Mouse (Mus musculus) T-helper 1 cell (primary cell): ENCODE results near the gene Spata1.
"Not testable (repeated sequence)": the region's sequence is repeated elsewhere in the genome, so short reads cannot be mapped to it uniquely, and the experiment has no call there.

ENCODE experiments used
- in situ Hi-C: fragments of 300-600 bp; cut with MboI, MseI; formaldehyde crosslinking; loops from one replicate; pipeline ENCODE4 v1.15.1; 2025; ENCODE audit warnings: high pct_unique_total_duplicates

Gene Spata1

DNA sequence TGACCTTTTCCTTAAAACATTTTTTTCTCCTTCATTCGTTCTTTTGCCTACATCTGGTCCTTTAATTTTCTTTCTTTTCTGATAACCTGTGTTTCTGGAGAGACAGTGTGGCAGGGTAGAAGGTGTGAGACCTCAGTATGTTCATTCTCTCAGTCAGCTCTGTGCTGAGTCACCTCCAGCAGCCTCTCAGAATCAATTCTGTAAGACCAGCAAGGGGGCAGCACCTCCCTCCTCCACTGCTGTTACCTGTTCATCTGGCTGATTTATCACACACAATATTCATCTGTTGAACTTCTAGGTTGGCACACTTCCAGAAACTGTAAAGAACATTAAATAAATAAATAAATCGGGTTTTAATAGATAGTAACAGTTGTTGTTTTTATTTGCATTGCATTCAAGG, 36.6 kb downstream of the Spata1 start:
- in situ Hi-C loops: no loop called here

DNA sequence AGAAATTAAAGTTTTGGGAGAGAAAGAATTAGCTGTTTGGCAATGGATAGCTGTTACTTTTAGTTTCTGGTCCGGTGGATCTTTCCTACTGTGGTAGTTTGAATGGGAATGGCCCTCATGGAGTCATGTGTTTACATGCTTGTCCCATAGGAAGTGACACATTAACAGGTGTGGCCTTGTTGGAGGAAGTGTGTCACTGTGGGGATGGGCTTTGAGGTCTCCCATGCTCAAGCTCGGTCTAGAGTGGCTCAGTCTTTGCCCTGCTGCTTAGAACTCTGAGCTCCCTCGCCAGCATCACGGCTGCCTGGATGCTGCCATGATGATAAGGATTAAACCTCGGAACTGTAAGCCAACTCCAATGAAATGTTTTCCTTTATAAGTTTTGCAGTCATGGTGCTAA, 48.2 kb downstream of the Spata1 start:
- in situ Hi-C loops: loop anchor here (5.0 to 10.0 kb wide), 2 partner anchors 49 to 487 kb away; partner anchors contain the start of gene Ssx2ip

DNA sequence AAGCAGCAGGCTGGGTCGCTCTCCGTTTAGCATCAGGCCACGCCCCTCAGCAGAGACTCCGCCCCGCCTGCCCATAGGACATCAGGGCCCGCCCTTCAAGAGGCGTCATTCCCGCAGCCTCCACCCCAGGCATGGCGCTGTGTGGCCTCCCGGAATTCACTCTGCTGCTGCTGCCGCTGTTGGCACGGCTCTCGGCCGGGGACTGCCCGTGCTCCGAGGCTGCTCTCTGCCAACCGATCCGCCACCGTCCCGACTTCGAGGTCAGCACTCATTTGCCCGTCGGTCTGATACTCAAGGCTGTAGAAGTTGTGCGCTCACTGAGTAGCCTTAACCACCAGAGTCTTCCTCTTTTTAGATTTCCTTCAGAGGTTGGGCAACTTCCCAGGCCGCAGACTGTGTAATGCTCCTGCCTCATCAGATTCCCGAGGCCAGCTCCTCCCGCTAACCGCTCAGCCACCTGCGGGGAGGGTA, 49.1 kb downstream of the Spata1 start:
- in situ Hi-C loops: loop anchor here (5.0 to 10.0 kb wide), 2 partner anchors 48 to 486 kb away; partner anchors contain the start of gene Ssx2ip

DNA sequence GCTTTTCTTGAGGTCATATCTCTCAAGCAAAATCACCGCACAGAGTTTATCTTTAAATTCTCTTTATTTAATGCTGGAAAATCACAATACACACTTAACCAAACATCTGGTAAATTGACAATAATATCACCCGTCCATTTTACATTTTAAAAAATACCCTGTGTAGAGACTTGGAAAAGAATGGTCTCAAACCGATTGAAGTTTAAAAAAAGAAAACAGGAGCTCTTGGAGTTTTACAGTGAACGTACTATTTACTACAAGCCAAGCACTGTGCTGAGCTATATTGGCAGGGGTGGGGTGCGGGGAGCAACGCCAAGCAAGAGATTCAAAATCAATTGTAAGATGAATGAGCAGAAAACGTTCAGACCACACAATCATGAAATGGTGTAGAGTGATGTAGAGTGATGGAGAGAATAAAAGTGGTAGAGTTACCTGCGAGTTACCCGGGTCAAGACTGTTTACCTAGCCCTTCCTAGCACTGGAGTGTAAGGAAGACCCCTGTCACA, 49.8 kb downstream of the Spata1 start, which contains the start of gene Ctbs:
Gene Ctbs, plus strand, starts transcription at position 51 of the 506 bp plus-strand sequence.
- in situ Hi-C loops: loop anchor here (5.0 to 10.0 kb wide), 2 partner anchors 47 to 485 kb away; partner anchors contain the start of gene Ssx2ip

DNA sequence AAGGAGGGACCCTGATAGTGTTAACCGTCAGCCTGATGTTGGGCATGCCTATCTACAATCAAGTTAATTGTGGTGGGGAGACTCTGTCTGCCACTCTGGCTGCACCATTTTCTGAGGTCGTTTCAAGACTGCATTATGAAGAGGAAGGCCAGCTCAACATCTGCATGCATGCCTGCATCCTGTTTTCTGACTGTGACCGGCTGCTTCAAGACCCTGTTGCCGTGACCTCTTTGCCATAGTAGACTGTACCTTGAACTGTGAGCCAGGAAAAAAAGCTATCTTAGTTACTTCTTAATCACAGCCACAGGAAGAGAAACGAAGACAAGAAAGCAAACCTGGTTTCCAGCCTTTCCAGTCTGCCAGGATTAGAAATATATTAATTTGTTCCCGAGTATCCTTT, 50.6 kb downstream of the Spata1 start:
- in situ Hi-C loops: no loop called here

DNA sequence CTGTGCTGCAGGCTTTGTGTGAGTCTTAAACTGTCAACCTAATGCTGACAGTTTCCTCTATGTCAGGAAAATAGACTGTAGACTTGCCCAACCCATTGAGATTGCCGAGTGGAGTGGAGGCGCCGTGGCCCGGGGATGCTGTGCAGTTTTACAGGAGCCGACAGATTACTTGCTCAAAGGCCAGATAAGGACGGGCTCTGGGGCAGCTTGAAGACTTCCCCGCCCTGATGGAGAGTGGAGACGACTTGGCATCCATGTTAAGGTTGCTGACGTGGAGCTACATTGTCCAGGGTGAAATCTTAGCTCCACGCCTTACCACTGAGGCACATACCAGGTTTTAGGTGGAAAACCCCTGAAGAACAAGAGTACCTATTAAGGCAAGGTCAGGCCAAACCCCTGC, 51.2 kb downstream of the Spata1 start:
- in situ Hi-C loops: no loop called here

DNA sequence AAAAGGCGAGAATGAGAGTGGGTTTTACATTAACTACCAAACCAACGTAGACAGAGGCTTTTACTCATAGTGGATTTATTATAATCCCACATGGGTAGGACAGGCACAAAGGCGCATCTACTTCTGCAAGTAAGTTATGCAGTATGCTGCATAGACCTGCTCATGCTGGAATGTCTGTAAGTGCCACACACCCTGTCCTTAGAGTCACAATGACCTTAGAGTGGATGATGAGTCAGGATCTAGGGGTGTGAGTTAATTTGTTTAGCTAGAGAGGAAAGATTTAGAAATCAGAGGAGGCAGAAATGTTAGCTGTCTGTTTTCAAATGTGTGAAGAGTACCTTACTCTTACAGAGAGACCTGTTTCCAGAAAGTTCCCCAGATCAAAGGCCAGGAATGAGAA, 52.0 kb downstream of the Spata1 start:
- in situ Hi-C loops: no loop called here

DNA sequence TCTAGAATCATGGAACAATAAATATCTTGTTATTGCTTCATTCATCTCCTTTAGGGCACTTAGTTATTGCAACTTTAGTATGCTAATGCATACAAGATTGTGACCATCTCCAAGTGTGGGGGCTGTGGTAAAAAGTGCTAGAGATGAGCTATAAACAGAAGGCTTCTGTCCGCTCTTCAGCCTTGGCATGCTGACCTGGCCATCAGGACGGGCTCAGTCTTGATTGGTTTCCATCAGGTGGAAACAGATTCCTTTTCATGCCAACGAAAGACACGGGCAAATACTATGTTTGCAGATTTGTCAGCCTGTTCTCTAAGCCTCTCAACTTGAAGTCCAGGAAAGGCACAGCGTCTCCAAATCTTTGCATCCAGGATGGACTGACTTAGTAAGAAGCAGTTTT, 52.4 kb downstream of the Spata1 start:
- in situ Hi-C loops: no loop called here

DNA sequence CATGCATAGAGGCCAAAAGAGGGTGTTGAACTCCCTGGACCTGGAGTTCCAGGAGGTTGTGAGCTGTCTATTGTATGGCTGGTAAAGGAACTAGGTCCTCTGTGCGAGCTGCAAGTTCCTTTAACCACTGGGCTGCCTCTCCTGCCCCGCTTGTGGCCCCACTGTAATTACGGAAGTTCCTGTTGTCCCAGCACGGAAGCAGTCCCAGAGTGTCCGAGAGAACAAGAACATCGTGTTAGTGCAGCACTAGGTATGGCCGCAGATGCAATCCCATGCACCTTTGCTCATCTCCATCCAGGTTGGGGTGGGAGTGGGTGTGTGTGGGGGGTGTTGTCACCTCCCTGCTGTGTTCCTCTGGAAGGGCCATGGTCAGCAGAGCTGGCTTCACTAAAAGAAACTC, 54.7 kb downstream of the Spata1 start:
- in situ Hi-C loops: no loop called here

DNA sequence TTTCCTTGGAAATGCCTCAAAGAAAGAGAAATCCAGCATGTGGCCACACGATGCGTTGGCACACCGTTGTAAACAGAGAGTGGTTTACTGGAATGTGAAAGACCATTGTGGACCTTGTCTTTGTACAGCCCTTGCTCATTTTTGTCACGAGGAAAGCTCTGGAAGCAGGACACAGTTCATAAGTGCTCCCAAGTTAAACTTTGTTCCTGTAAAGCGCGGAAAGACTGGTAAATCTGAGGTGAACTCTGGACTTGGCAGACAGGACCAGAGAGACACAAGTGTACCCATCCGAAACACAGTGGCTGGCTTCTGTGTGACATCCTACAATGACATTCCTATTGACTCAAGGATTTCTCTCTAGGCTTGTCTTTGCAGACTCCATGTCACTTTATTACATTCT, 56.2 kb downstream of the Spata1 start:
- in situ Hi-C loops: no loop called here

DNA sequence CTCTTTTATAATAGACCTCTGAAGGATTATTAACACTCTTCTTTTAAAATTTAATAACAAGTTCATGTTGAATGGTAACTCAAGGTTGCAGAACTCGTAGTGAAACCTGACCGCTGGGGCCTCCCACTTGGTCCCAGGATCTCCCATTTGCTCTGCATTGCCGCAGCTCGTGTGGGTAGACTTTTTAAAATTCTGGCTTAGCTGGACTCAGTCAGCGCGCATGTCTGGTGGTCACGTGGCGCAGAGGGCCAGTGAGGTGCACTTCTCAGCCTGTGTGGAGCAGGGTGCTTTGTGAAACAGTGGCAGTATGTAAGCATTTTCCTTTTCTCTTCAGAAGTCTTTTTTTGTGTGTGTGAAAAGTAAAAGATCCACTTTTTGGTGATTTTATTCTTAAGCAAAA, 56.6 kb downstream of the Spata1 start:
- in situ Hi-C loops: no loop called here

DNA sequence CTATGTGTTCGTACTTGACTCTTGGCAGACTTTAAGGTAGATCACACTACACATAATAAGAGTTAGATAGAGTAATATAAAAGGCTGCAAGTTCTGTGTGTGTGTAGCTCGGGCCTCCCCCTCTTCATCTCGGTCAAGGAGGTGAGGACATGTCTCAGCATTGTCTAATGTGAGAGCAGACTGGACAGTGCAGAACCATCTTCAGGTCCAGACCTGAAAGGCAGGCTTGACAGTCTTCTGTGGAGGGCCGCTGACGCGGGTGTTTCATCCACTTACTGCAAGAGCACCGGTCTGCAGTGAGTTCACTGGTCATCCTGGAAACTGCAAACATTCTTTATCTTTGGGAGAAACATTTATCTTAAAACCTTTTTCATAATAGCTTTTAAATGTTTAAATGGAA, 57.1 kb downstream of the Spata1 start:
- in situ Hi-C loops: no loop called here

DNA sequence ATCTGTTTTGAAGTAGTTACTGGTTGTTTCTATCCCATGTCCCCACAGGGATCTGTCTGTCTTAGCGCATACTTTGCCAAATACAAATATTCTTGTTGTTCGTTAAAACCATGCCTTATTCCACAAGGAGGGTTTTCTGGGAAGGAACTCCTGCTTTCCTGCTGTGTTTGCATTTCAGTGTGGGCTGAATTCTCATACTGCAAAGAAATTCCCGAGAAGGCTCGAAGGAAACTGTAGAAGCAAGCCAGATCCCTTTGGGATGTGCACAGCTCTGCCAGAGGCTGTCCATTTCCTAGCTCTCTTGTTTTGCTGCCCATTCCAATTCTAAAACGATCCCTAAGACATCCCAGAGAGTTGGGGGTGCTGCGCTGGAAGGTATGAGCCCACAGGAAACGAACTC, 59.1 kb downstream of the Spata1 start:
- in situ Hi-C loops: no loop called here

DNA sequence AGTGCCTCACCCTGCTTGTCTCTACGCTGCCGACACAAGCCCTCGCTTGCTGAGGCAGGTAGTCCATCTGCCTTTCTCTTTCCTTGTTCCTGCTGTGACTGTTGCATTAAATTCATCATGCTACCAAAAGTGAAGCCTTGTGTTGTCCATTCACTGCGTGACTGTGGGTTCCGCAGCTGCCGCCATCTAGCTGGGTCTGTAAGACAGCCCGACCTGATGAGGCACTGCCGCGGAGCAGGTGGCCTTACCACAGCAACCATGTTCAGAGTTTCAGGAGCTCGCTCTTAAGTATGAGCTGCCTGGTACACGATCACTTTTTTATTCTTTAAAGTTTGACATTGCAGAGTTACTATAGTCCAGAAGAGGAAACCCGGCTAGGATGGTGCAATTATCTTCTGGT, 59.5 kb downstream of the Spata1 start:
- in situ Hi-C loops: no loop called here

DNA sequence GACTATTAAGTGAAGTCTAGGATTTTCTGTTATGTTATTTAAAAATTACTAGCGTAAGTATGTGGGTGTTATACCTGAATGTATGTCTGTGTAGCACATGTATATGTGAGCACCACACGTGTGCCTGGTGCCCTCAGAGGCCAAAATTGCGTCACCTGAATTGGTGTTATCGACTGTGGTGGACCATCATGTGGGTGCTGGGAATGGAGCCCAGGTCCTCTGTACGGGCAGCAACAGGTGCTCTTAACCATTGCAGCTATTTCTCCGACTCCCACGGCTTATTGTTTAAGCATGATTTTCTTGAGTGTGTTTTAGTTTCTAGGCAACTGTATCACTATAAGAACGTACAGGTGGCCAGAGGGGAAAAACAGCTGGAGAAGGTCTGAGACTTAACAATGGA, 63.4 kb downstream of the Spata1 start:
- in situ Hi-C loops: no loop called here

DNA sequence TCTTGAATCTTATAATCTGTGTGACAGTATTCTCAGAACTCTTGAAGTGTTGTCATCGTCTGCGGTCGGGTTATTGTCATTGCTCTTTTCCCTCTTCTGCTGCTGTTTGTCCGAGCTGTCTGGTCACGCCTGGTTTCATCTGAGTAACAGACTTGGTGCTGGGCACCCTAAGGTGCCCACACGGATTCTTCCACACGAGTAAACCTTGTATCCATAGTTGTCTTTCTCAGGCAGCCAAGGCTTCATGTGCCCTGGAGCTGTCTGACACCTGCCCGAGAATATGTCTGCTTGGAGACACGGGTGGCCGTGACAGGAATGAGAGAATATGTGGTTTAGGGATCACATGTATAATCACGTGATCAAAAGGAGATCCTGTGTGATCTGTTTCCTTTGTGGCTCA, 64.0 kb downstream of the Spata1 start:
- in situ Hi-C loops: no loop called here

DNA sequence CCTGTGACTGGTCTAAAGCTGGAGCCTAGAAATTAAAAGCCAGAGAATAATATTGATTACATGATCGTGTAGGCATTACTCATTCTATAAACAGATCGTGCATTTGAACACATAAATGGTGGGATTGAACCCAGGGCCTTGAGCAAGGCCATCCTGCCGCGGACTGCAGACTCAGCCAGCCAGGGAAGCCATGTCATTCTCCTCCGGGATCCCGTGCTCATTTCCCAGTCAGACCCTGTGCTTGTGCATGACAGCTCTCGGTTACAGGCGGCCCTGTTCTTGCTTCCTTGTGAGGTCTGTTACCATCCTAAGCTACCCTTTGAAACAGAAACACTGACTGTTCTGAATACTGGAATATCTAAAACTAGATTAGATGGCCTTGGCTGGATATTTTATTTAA, 64.9 kb downstream of the Spata1 start:
- in situ Hi-C loops: no loop called here

DNA sequence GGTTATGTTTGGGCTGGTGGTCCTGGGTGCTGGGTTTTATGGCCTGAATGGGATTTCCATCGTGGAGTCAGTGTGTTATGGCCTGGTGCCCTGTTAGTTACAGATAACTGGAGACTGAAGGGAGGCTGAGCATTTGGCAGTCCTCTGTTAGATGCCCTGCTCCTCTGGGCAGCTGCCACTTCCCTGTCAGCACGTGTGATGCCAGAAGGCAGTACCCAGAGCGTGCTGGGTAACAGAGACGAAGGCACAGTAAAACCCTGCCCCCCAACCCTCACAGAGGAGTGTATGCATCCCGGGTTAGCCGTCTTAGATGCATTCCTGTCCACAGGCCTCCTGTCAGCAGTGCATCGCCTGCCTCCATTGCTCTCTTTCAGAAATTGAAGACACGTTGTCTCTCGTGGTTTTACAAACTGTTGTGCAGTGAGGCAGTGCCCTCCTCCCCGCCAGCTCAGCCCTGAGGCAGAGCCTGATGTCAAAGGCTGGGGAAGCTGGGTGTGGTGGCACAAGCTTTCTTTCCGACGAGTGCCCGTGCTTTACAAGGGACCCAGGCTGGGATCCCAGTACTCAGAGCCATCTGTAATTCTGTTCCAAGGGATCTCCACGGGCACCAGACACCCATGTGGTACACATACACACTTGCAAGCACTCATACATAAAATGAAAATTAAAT, 65.7 kb downstream of the Spata1 start:
- in situ Hi-C loops: no loop called here

DNA sequence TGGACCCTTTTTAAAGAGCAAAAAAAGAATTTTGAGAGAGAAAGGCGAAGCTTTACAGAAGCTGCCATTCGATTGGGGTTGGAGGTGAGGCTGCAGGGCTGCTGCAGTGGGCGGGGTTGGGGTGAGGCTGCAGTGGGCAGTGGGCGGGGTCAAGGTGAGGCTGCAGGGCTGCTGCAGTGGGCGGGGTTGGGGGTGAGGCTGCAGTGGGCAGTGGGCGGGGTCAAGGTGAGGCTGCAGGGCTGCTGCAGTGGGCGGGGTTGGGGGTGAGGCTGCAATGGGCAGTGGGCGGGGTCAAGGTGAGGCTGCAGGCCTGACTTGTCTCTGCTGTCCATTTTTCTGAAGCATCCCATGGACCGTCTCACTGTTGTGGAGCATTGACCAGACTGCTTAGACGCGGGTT, 66.5 kb downstream of the Spata1 start:
- in situ Hi-C loops: not testable (repeated sequence)

DNA sequence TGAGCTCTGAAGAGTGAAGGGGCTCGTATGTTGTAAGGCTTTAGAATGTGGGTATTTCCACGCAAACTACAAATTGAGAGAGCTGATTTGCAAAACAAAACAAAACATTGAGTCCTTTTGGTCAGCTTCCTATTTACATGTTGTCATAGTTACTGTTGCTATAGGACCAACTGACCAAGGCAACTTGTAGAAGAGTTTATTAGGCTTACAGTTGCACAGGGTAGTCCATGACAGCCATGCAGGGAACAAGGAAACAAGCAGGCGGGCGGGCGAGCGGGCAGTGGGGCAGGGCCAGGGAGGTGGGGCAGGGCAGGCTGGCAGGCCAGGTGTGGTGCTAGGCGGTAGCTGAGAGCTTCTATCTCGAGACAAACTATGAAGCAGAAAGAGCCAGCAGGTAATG, 73.1 kb downstream of the Spata1 start:
- in situ Hi-C loops: loop anchor here (10.0 kb wide), 1 partner anchor 242 kb away; no protein-coding TSS in a partner anchor

DNA sequence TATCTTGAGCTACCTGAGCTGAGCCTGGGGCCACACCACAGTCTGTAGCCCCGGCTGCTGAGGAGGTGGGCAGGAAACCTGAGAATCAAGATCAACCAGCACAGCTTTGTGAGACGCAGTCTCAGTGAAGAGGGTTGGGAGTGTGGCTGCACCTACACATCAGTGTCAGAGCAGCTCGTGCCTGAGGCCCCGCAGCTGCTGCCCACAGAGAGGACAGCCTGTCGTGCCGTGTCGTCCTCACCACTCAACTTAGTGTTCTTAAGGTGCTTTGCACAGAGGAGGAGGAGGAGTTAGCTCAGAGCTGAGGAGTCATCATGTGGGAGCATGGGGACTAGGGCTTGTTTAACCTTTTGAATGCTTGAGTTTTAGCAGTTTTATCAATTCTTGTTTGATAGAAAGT, 73.7 kb downstream of the Spata1 start:
- in situ Hi-C loops: loop anchor here (10.0 kb wide), 1 partner anchor 241 kb away; no protein-coding TSS in a partner anchor

DNA sequence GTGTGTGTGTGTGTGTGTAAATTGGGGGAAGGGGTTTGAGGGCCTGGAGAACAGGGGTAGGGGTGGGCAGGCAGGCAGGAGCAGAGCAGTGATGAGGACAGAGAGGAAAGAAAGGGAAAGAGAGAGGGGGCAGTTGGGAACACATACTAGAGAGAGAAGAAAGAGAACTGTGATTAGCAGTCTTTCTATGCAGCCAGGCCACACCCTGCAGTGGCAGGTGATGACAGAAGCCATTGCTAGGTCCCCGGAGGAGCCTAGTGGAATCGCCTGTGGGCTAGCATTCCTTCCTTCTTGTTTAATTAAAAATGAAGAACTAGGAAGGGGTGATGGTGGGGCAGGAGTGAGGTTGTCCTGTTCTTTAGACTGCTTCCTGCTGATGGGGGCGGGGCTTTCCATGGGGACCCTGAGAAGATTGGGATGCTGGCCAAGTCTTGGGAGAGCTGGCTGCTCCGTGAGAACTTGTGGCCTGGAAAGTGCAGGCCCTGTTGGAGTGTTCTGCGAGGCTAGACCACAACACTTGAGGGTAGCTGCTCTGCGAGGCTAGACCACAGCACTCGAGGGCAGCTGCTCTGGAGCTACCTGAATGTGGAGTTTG, 75.2 kb downstream of the Spata1 start:
- in situ Hi-C loops: loop anchor here (10.0 kb wide), 1 partner anchor 240 kb away; no protein-coding TSS in a partner anchor

DNA sequence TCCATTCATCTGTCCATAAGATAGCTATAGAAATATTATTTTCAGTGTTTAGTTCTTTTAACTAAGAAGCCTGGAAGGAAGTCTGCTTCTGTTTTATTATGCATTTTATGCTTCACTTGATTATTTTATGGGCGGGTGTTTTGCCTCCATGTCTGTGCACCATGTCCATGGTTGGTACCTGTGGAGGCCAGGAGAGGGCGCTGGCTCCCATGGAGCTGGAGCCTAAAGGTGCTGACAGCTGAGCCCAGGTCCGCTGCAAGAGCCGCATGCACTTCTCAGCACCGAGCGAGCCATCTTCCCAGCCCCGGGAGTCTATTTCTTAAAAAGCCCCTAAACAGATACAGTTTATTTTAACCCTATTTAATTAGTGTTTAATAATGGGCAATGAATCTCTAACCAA, 75.8 kb downstream of the Spata1 start:
- in situ Hi-C loops: loop anchor here (10.0 kb wide), 1 partner anchor 239 kb away; no protein-coding TSS in a partner anchor
